Mouse (Mus musculus) gonadal fat pad, adult 2 months (tissue): ENCODE measurements at regions not wholly inside any gene's neighbourhood (a gene's known extent, or its start where the extent isn't known, plus 50 kb on each side); places are given as distances from the start of the nearest gene placed in this dataset.
"Not testable (repeated sequence)": the region's sequence is repeated elsewhere in the genome, so short reads cannot be mapped to it uniquely, and the experiment has no call there.

Experiments used
- DNase-seq: peaks from one replicate; pipeline ENCODE4 v3.0.0-alpha.2; 2012; ENCODE audit warnings: low read depth

- DNase-seq: no peak
Measured at GRCm38 (mm10) chr15:26953818-26954385, 58.5 kb upstream of the Fbxl7 start.

GRCm38 (mm10) chr15:26958980-26959379 is 63.6 kb upstream of the Fbxl7 start:
- no peak for DNase-seq

GRCm38 (mm10) chr15:26968392-26969025 is 73.1 kb upstream of the Fbxl7 start:
- DNase-seq: no peak

- no peak for DNase-seq
Measured at GRCm38 (mm10) chr15:26970770-26971169, 75.4 kb upstream of the Fbxl7 start.

GRCm38 (mm10) chr15:26993054-26993453 is 97.7 kb upstream of the Fbxl7 start:
- DNase-seq: no peak

GRCm38 (mm10) chr15:27009069-27009468 is 113.7 kb upstream of the Fbxl7 start:
- no peak for DNase-seq

- no peak for DNase-seq
Measured at GRCm38 (mm10) chr15:27013906-27014658, 118.7 kb upstream of the Fbxl7 start.

- no peak for DNase-seq
Measured at GRCm38 (mm10) chr15:27014659-27014974, 119.2 kb upstream of the Fbxl7 start.

GRCm38 (mm10) chr15:27020471-27020870 is 125.1 kb upstream of the Fbxl7 start:
- no peak for DNase-seq

- DNase-seq: no peak
Measured at GRCm38 (mm10) chr15:27033261-27033660, 137.9 kb upstream of the Fbxl7 start.

- DNase-seq: no peak
Measured at GRCm38 (mm10) chr15:27043788-27044187, 148.4 kb upstream of the Fbxl7 start.

- DNase-seq: no peak
Measured at GRCm38 (mm10) chr15:27050673-27051072, 155.3 kb upstream of the Fbxl7 start.

GRCm38 (mm10) chr15:27063456-27063855 is 168.1 kb upstream of the Fbxl7 start:
- DNase-seq: no peak

- no peak for DNase-seq
Measured at GRCm38 (mm10) chr15:27063971-27064370, 168.6 kb upstream of the Fbxl7 start.

GRCm38 (mm10) chr15:27067691-27068090 is 172.3 kb upstream of the Fbxl7 start:
- DNase-seq: no peak

- DNase-seq: no peak
Measured at GRCm38 (mm10) chr15:27077926-27078325, 182.5 kb upstream of the Fbxl7 start.

GRCm38 (mm10) chr15:27082826-27083225 is 187.4 kb upstream of the Fbxl7 start:
- DNase-seq: no peak

GRCm38 (mm10) chr15:27083596-27083995 is 188.2 kb upstream of the Fbxl7 start:
- DNase-seq: no peak

- DNase-seq: no peak
Measured at GRCm38 (mm10) chr15:27089155-27089554, 193.8 kb upstream of the Fbxl7 start.

GRCm38 (mm10) chr15:27094102-27094501 is 198.7 kb upstream of the Fbxl7 start:
- no peak for DNase-seq

- no peak for DNase-seq
Measured at GRCm38 (mm10) chr15:27095231-27095630, 199.9 kb upstream of the Fbxl7 start.

GRCm38 (mm10) chr15:27101610-27102009 is 206.2 kb upstream of the Fbxl7 start:
- DNase-seq: not testable (repeated sequence)

- no peak for DNase-seq
Measured at GRCm38 (mm10) chr15:27109130-27109529, 213.8 kb upstream of the Fbxl7 start.
